Mouse (Mus musculus) Muller cell, postnatal 12 days (primary cell): ENCODE measurements around the gene Gm28374.
A peak's percentile ranks its signal among the peaks of the same experiment; 100 is the strongest.
"Not testable (repeated sequence)": the region's sequence is repeated elsewhere in the genome, so short reads cannot be mapped to it uniquely, and the experiment has no call there.

ENCODE experiments used
- DNase-seq: peaks from one replicate; pipeline ENCODE4 v3.0.0-alpha.2; 2015; ENCODE audit errors: inconsistent ontology term

Gene Gm28374

GRCm38 (mm10) chr19:6082156-6082555, at the start of gene Gm28374:
Gene Gm28374, minus strand, starts transcription at chr19:6082256.
- DNase-seq, result no peak

- DNase-seq, result not testable (repeated sequence)
These were observed 48.5 kb upstream of the Gm28374 start for GRCm38 (mm10) chr19:6130414-6131128.

GRCm38 (mm10) chr19:6127760-6128341, 45.8 kb upstream of the Gm28374 start, which contains the start of gene Snx15:
Gene Snx15, minus strand, starts transcription at chr19:6128304.
- peak; percentile 96 for DNase-seq

GRCm38 (mm10) chr19:6126789-6127580, 44.9 kb upstream of the Gm28374 start:
- DNase-seq, result no peak

- no peak for DNase-seq
These were observed 44.2 kb upstream of the Gm28374 start for GRCm38 (mm10) chr19:6126289-6126688.

- no peak for DNase-seq
These were observed 42.8 kb upstream of the Gm28374 start for GRCm38 (mm10) chr19:6124898-6125297.

GRCm38 (mm10) chr19:6123330-6123729, 41.3 kb upstream of the Gm28374 start:
- DNase-seq, result no peak

- DNase-seq, result no peak
These were observed 39.7 kb upstream of the Gm28374 start for GRCm38 (mm10) chr19:6121761-6122160.

GRCm38 (mm10) chr19:6118677-6119185, 36.7 kb upstream of the Gm28374 start:
- no peak for DNase-seq

- DNase-seq, result peak; percentile 94
These were observed 36.1 kb upstream of the Gm28374 start, which contains the start of gene Sac3d1 for GRCm38 (mm10) chr19:6117986-6118676. Gene Sac3d1, minus strand, starts transcription at chr19:6118650.

- peak; percentile 29 for DNase-seq
These were observed 35.4 kb upstream of the Gm28374 start for GRCm38 (mm10) chr19:6117346-6117985.

GRCm38 (mm10) chr19:6116113-6116850, 34.2 kb upstream of the Gm28374 start:
- DNase-seq, result no peak

- no peak for DNase-seq
These were observed 31.1 kb upstream of the Gm28374 start for GRCm38 (mm10) chr19:6113116-6113515.

- DNase-seq, result no peak
These were observed 23.5 kb upstream of the Gm28374 start, which contains the start of gene Naaladl1 for GRCm38 (mm10) chr19:6105586-6105985. Gene Naaladl1, plus strand, starts transcription at chr19:6105782.

GRCm38 (mm10) chr19:6104476-6104875, 22.4 kb upstream of the Gm28374 start:
- no peak for DNase-seq

GRCm38 (mm10) chr19:6102169-6102853, 20.3 kb upstream of the Gm28374 start:
- DNase-seq, result no peak

GRCm38 (mm10) chr19:6101186-6101585, 19.1 kb upstream of the Gm28374 start:
- no peak for DNase-seq

GRCm38 (mm10) chr19:6097847-6098246, 15.8 kb upstream of the Gm28374 start:
- no peak for DNase-seq

GRCm38 (mm10) chr19:6094119-6094518, 12.1 kb upstream of the Gm28374 start, which contains the start of gene AC131692.1:
Gene AC131692.1, plus strand, starts transcription at chr19:6094419.
- no peak for DNase-seq

GRCm38 (mm10) chr19:6088841-6089240, 6.8 kb upstream of the Gm28374 start:
- DNase-seq, result no peak
